Mouse (Mus musculus) neural tube, embryonic 14.5 days (tissue): Measurements from ENCODE around the gene Sart1. TPM values are rescaled to one million over a fixed set of nuclear protein-coding genes. Genes with fewer than 3 reads are reported as not detected.
"Not testable (repeated sequence)": the region's sequence is repeated elsewhere in the genome, so short reads cannot be mapped to it uniquely, and the experiment has no call there.

Source experiments
- ATAC-seq: fragments of 200-750 bp; cut with Nextera tagmentation; 2 replicates; pipeline ENCODE4 v1.8.0; 2017; ENCODE audit warnings: low read depth, mild to moderate bottlenecking, moderate TSS enrichment, moderate library complexity
- H3K27ac ChIP-seq: fragments of 300-500 bp; sonication (generic); 2 replicates; pipeline ENCODE4 v1.5.1; 2014; ENCODE audit warnings: low read depth, mild to moderate bottlenecking, control low read depth, low read length, moderate library complexity, mixed read lengths
- H3K27me3 ChIP-seq: fragments of 300-500 bp; sonication (generic); 2 replicates; pipeline ENCODE4 v1.6.1; 2014; ENCODE audit warnings: low read length; ENCODE audit not compliant: control insufficient read depth, insufficient read depth
- H3K36me3 ChIP-seq: fragments of 300-500 bp; sonication (generic); 2 replicates; pipeline ENCODE4 v1.6.1; 2014; ENCODE audit warnings: low read length, mixed read lengths; ENCODE audit not compliant: control insufficient read depth, insufficient read depth
- H3K4me1 ChIP-seq: fragments of 300-500 bp; sonication (generic); 2 replicates; pipeline ENCODE4 v1.6.1; 2014; ENCODE audit warnings: low read length; ENCODE audit not compliant: control insufficient read depth, insufficient read depth
- H3K4me2 ChIP-seq: fragments of 300-500 bp; sonication (generic); 2 replicates; pipeline ENCODE4 v1.6.1; 2014; ENCODE audit warnings: mild to moderate bottlenecking, low read depth, low read length, control low read depth
- H3K4me3 ChIP-seq: fragments of 300-500 bp; sonication (generic); 2 replicates; pipeline ENCODE4 v1.5.1; 2014; ENCODE audit warnings: low read depth, low read length, control low read depth, mixed read lengths
- H3K9ac ChIP-seq: fragments of 300-500 bp; sonication (generic); replicated peaks from 2 replicates; pipeline ENCODE4 v1.6.1; 2014; ENCODE audit warnings: low read depth, mild to moderate bottlenecking, control low read depth, low read length, mixed read lengths
- H3K9me3 ChIP-seq: fragments of 300-500 bp; sonication (generic); 2 replicates; pipeline ENCODE4 v1.6.1; 2016; ENCODE audit warnings: low read length; ENCODE audit not compliant: control insufficient read depth
- WGBS: fragments of 180-500 bp; shearing (Covaris S2); extraction: QIAGEN DNeasy Blood & Tissue Kit; methylation state at CpG from one replicate; pipeline ENCODE4 v1.1.7; 2014; 5-methylcytosine and 5-hydroxymethylcytosine counted together
- polyA plus RNA-seq: library from polyadenylated mRNA; unstranded; fragments of >200 nt; fragmentation: Nextera tagmentation; extraction: Ambion mirVana; gene quantifications from 2 replicates; pipeline ENCODE4 v1.2.1, GENCODE M21; 2014

The Sart1 gene
- polyA plus RNA-seq, 1 experiment from 2014 or later, result 55.6 TPM

DNA sequence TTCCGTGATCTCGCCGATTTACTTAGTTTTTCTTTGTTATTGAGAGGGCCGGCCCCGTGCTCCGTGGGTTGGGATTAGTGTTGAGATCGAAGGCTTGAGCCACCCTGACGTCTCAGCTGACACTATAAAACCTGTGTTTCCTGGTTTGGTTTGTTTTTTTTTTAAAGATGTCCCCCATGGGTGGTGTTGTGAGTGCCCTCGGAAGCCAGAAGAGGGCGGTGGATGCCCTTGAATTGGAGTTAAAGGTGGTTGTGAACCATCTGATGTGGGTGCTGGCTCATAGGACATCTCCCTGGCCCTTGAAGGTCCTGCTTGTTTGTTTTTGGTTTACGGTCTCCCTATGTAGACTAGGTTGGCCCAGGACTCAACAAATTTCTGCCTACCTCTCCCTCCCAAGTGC, 21.0 kb downstream of the Sart1 start:
- 11% methylated on average over 11 of the region's 11 CpGs for WGBS
- no peaks in the 10 kb centered on the region for H3K9me3 ChIP-seq
- H3K27me3 ChIP-seq, result no peaks in the 10 kb centered on the region
- peak overlapping the region; percentile 76 for H3K9ac ChIP-seq
- peaks cover 15% of the 10 kb centered on the region for H3K4me1 ChIP-seq
- peak overlapping the region; percentile 91 for H3K27ac ChIP-seq
- H3K4me3 ChIP-seq, result peak overlapping the region; percentile 94
- H3K4me2 ChIP-seq, result peak overlapping the region; percentile 71
- ATAC-seq, result no peak
- peaks cover 19% of the 10 kb centered on the region for H3K36me3 ChIP-seq

DNA sequence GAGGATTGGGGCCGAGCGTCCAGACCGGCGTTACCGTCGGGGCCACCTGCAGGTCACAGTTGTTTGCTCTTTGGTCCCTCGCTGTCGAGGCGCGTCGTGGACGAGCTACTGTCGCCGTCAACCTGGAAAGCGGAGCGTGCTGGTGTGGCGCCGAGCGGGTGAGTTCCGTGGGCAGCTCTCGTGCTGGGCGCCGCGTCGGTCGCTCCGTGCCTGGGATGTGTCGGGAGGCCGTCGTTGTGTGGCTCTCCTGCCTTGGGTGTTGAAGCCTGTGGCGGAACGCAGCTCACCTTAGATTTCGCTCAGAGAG, 21.5 kb downstream of the Sart1 start, which contains the start of gene Banf1:
Banf1 (minus strand) TSS at position 116 of the 307 bp plus-strand sequence.
- Histone ChIP-seq H3K27ac (peak within 1 kb of the TSS; percentile 91), H3K36me3 (peaks cover 16% of the 10 kb centered on the region), H3K4me3 (peak within 1 kb of the TSS; percentile 94), H3K4me2 (peak within 1 kb of the TSS; percentile 71), H3K9ac (peak within 1 kb of the TSS; percentile 76), H3K27me3 (no peaks in the 10 kb centered on the region), H3K9me3 (no peaks in the 10 kb centered on the region), H3K4me1 (peaks cover 15% of the 10 kb centered on the region)
- no peak; the same call in 1 of the 2 replicates for ATAC-seq
- WGBS, result 1% methylated on average over 33 of the region's 33 CpGs

DNA sequence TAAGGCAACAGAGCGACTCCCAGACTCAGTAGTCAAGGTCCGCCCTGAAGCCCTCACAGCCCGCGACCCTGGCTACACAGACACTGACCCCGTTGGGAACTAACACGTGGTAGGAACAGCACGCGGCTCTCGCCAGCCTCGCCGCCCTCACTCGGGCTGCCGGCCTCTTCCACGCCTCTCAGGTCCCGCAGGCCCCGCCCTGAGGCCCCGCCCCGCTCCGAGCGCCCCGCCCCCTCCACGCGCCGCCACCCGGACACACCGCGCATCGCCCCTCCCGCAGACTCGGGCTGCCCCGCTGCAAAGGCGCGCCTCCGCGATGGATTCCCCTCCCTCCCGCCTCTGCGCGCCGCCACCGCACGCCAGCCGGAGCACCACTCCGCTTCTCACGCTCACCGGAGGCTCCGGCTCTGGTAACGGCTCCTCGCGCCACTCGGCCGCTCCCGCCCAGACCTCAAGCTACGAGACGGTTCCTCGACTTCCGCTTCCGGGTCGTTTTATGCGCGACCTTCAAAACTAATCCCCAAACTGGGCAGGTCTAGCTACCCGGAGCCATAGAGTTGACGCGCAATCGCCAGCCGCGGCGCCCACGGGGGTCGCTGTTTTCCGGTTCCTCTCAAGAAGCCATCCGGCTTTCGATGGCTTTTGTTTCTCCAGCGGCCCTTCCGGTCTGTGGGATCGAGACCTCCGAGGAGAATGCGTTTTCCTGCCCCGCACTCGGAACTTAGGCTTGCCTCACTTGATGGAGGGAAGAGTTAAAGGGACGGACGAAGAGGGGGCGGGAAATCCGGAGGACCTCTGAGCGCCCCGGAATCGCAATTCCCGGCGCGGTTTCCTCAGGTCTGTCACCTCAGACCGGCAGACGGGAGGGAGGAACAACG, 22.1 kb downstream of the Sart1 start, which contains the start of gene Eif1ad:
Eif1ad (plus strand) TSS at position 567 of the 878 bp plus-strand sequence.
- H3K27me3 ChIP-seq, result no peaks in the 10 kb centered on the region
- WGBS, result under 1% methylated on average over 87 of the region's 92 CpGs
- peak within 1 kb of the TSS; percentile 71 for H3K4me2 ChIP-seq

DNA sequence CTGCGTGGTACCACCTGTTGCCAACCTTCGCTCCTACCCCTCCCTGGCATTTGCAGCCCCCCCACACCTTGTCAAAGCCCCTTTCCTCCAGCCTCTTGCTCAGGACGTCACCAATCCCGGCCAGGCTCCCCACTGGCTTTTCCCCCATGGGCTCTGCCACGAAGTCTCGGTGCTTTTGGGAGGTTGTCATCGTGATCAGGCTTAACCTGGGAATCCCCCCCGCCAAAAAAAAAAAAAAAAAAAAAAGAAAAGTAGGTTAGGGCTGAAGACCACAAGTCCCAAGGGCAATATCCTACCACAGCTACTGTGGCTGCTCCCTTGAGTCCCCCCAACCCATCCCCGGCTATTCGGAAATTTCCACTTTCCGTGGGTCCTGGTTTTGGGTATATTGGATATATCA, 22.8 kb downstream of the Sart1 start:
- H3K36me3 ChIP-seq, result peaks cover 16% of the 10 kb centered on the region
- H3K27ac ChIP-seq, result peak overlapping the region; percentile 91; the same call in 1 of the 2 replicates
- peak overlapping the region; percentile 94 for H3K4me3 ChIP-seq
- 17% methylated on average over 11 of the region's 11 CpGs for WGBS
- H3K9me3 ChIP-seq, result no peaks in the 10 kb centered on the region
- peak overlapping the region; percentile 71 for H3K4me2 ChIP-seq
- peaks cover 15% of the 10 kb centered on the region for H3K4me1 ChIP-seq
- H3K27me3 ChIP-seq, result no peaks in the 10 kb centered on the region
- ATAC-seq, result no peak
- H3K9ac ChIP-seq, result peak overlapping the region; percentile 76

More for the DNA sequence above, 22.1 kb downstream of the Sart1 start, which contains the start of gene Eif1ad:
- peak within 1 kb of the TSS; percentile 94 for H3K4me3 ChIP-seq
- H3K27ac ChIP-seq, result peak within 1 kb of the TSS; percentile 91
- peak; percentile 97 for ATAC-seq
- peaks cover 15% of the 10 kb centered on the region for H3K4me1 ChIP-seq
- H3K9me3 ChIP-seq, result no peaks in the 10 kb centered on the region
- peak within 1 kb of the TSS; percentile 76 for H3K9ac ChIP-seq
- H3K36me3 ChIP-seq, result peaks cover 16% of the 10 kb centered on the region

DNA sequence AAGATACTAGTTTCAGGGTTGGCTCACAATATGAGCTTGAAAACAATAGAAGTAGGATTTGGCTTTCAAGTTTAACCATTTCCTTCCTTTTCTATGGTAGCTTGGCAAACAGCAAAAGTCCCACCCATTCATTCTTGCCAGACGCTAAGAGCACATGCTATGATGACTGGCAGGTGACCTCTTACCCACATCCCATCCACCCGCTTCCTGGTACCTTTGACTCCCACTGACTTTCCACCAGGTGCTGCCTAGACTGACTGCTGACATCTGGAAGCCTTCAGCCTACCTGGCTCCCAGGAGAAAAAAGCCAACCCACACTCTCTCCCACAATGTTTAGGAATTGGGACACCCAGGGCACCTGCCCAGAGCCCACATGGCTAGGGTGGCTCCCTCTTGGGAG, 24.4 kb downstream of the Sart1 start:
- no peak for ATAC-seq
- Histone ChIP-seq H3K36me3 (0 out of 2 replicates have a peak, but pooled peaks cover 3% of the 10 kb centered on the region), H3K4me3 (no peak overlapping the region), H3K4me2 (no peak overlapping the region), H3K9me3 (no peaks in the 10 kb centered on the region), H3K27me3 (no peaks in the 10 kb centered on the region), H3K9ac (no peak overlapping the region), H3K27ac (no peak overlapping the region), H3K4me1 (peaks cover 15% of the 10 kb centered on the region)
- 100% methylated on average over 2 of the region's 2 CpGs for WGBS

DNA sequence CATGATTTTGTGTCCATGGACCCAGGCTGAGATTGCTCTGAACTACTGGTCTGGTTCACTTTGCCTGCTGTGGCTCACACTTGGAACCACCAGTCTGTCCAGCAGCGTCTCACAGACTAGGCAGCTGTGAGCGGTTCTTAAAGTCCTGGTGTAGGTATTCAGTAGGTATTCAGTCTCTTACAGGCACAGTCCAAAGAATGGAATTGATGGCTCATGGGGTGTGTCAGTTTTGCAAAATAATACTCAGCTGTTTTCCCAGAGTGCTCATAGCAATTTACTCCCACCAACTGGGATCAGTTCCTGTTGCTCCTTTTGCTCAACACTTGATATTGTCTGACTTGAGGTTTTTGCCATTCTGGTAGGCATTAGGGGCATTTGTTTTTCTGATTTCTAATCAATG, 26.3 kb downstream of the Sart1 start:
- ATAC-seq, result no peak
- Histone ChIP-seq H3K27me3 (no peaks in the 10 kb centered on the region), H3K9me3 (no peaks in the 10 kb centered on the region), H3K9ac (no peak overlapping the region), H3K27ac (no peak overlapping the region), H3K36me3 (no peaks in the 10 kb centered on the region), H3K4me1 (peaks cover 7% of the 10 kb centered on the region), H3K4me2 (no peak overlapping the region), H3K4me3 (no peak overlapping the region)
- WGBS, result 78% methylated on average over 2 of the region's 2 CpGs

DNA sequence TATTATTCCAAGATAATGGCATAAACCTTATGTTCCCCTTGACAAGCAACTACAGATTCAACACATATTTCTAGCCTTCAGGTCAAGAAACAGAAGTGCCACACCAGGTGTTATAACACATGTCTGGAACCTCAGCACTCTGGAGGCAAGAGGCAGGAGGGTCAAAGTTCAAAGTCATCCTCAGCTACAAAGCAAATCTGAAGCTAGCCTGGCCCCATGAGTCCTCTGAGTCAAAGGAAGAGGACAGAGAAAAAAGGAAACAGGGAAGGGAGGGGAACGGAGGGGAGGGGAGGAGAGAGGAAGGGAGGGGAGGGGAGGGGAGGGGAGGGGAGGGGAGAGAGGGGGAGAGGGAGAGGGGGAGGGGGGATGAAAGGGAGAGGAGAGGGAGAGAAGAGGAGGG, 32.4 kb downstream of the Sart1 start:
- H3K27ac ChIP-seq, result no peak overlapping the region
- H3K4me3 ChIP-seq, result no peak overlapping the region
- no peak overlapping the region for H3K4me2 ChIP-seq
- WGBS, result no CpG with 5 or more reads among the region's 1 CpGs
- H3K27me3 ChIP-seq, result no peaks in the 10 kb centered on the region
- no peaks in the 10 kb centered on the region for H3K9me3 ChIP-seq
- ATAC-seq, result no peak
- no peaks in the 10 kb centered on the region for H3K4me1 ChIP-seq
- no peaks in the 10 kb centered on the region for H3K36me3 ChIP-seq
- H3K9ac ChIP-seq, result no peak overlapping the region

DNA sequence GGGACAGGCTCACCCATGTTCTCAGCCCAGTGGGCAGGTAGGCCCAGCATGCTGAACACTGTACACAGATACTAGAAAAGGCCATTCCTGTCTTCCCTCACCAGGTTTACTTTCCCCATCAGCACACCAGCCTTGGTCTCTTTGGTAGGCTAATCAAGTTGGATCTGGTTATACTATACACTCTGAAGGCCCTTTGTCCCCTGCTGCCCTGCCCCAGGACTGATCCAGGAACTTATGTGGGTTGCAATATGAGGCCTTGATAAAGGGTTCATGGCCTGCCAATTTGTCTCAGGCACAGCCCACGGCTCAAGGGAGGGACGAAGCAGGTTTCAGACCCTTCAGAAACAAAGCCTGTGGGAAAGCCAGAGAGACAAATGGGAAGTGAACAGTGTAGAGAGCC, 34.9 kb downstream of the Sart1 start:
- Histone ChIP-seq H3K4me3 (no peak overlapping the region), H3K36me3 (no peaks in the 10 kb centered on the region), H3K9me3 (no peaks in the 10 kb centered on the region), H3K4me1 (no peaks in the 10 kb centered on the region), H3K9ac (no peak overlapping the region), H3K27ac (no peak overlapping the region), H3K4me2 (no peak overlapping the region), H3K27me3 (no peaks in the 10 kb centered on the region)
- ATAC-seq, result no peak
- WGBS, result 88% methylated on average over 2 of the region's 2 CpGs

DNA sequence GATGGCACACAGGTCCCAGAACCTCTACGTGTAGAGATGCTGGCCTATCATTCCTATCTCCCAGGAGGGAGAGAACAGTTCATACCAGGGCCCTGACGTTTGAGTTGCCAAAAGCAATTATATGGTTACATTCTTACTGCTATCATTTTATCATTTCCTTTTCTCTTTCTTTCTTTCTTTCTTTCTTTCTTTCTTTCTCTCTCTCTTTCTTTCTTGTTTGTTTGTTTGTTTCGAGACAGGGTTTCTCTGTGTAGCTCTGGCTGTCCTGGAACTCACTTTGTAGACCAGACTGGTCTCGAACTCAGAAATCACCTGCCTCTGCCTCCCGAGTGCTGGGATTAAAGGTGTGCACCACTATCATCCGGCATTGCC, 39.0 kb downstream of the Sart1 start, which contains the start of gene Cst6:
Cst6 (minus strand) TSS at position 73 of the 372 bp plus-strand sequence.
- not testable (repeated sequence) for H3K27me3 ChIP-seq, H3K9me3 ChIP-seq, ATAC-seq, H3K36me3 ChIP-seq, H3K27ac ChIP-seq, H3K4me1 ChIP-seq
- 61% methylated on average over 6 of the region's 6 CpGs for WGBS
- Histone ChIP-seq H3K4me2 (peak within 1 kb of the TSS; percentile 64), H3K9ac (peak within 1 kb of the TSS; percentile 53), H3K4me3 (peak within 1 kb of the TSS; percentile 32)
